Mouse (Mus musculus) embryonic stem cell, embryonic (primary cell): ENCODE measurements around the gene Spata45.

ENCODE experiments used
- CTCF ChIA-PET, 4 experiments: fragments of 300-600 bp in 2 of 4; fragments of 350-600 bp in 2 of 4; sonication (Branson Sonifier 250); formaldehyde crosslinking; loops; one replicate each; lab custom pipeline; 2022; ENCODE audit warnings: inconsistent platforms in 2 of 4; lab: Charles Lee
- POLR2A ChIA-PET, 4 experiments: fragments of 300-600 bp in 2 of 4; fragments of 350-600 bp in 2 of 4; sonication (Branson Sonifier 250); formaldehyde crosslinking; loops; one replicate each; lab custom pipeline; 2022; ENCODE audit warnings: antibody characterized with exemption in 4 of 4, inconsistent platforms in 1 of 4; lab: Charles Lee

The Spata45 gene

GRCm38 (mm10) chr1:191036554-191037334, at the start of gene Spata45:
TSS of gene Spata45 (plus strand) at chr1:191036639.
- POLR2A ChIA-PET = interaction anchor here in 3 of 4 experiments (0.7 to 5.4 kb wide), 8 partner anchors 10 to 50 kb away, joined by 3 to 41 read pairs (median 5); partner anchors contain the start of genes Flvcr1 (in 3 of the 3), Nsl1 (in 1 of the 3) and Tatdn3 (in 1 of the 3)
- CTCF ChIA-PET = interaction anchor here in 1 of 4 experiments (0.6 kb wide), 1 partner anchor 157 kb away, joined by 4 read pairs; no protein-coding TSS in a partner anchor

GRCm38 (mm10) chr1:190989437-190990082, 46.9 kb upstream of the Spata45 start:
- POLR2A ChIA-PET = interaction anchor here in 1 of 4 experiments (1.2 kb wide), 1 partner anchor 77 kb away, joined by 3 read pairs; no protein-coding TSS in a partner anchor
- CTCF ChIA-PET = interaction anchor here in 3 of 4 experiments (0.9 to 1.3 kb wide), 5 partner anchors 12 to 45 kb away, joined by 3 to 6 read pairs (median 3); no protein-coding TSS in a partner anchor

GRCm38 (mm10) chr1:190995548-190995947, 40.9 kb upstream of the Spata45 start:
- ChIA-PET CTCF (interaction anchor here in 2 of 4 experiments (0.6 to 1.0 kb wide), 2 partner anchors 53 to 316 kb away, joined by 3 to 4 read pairs; no protein-coding TSS in a partner anchor), POLR2A (interaction anchor here in 1 of 4 experiments (1.8 kb wide), 1 partner anchor 31 kb away, joined by 6 read pairs; the partner anchor contains the start of gene Flvcr1)

GRCm38 (mm10) chr1:190996346-190996877, 40.0 kb upstream of the Spata45 start:
- ChIA-PET CTCF (interaction anchor here in 1 of 4 experiments (1.0 kb wide), 1 partner anchor 315 kb away, joined by 4 read pairs; no protein-coding TSS in a partner anchor), POLR2A (interaction anchor here in 1 of 4 experiments (1.8 kb wide), 1 partner anchor 30 kb away, joined by 6 read pairs; the partner anchor contains the start of gene Flvcr1)

GRCm38 (mm10) chr1:190998027-190998426, 38.4 kb upstream of the Spata45 start:
- POLR2A ChIA-PET = interaction anchor here in 1 of 4 experiments (0.6 kb wide), 1 partner anchor 1357 kb away, joined by 4 read pairs; no protein-coding TSS in a partner anchor

GRCm38 (mm10) chr1:191000686-191001085, 35.8 kb upstream of the Spata45 start:
- POLR2A ChIA-PET = interaction anchor here in 1 of 4 experiments (0.6 kb wide), 1 partner anchor 33 kb away, joined by 3 read pairs; no protein-coding TSS in a partner anchor
- CTCF ChIA-PET = interaction anchor here in 1 of 4 experiments (0.7 kb wide), 1 partner anchor 228 kb away, joined by 4 read pairs; no protein-coding TSS in a partner anchor

More at GRCm38 (mm10) chr1:190998027-190998426, 38.4 kb upstream of the Spata45 start:
- CTCF ChIA-PET = interaction anchor here in 3 of 4 experiments (0.6 to 1.0 kb wide), 4 partner anchors 11 to 142 kb away, joined by 3 to 4 read pairs (median 3); no protein-coding TSS in a partner anchor

- CTCF ChIA-PET = interaction anchor here in 3 of 4 experiments (0.7 to 1.7 kb wide), 5 partner anchors 13 to 287 kb away, joined by 3 to 4 read pairs (median 4); partner anchors contain the start of gene Flvcr1 (in 1 of the 3)
- POLR2A ChIA-PET = interaction anchor here in 2 of 4 experiments (0.7 to 1.0 kb wide), 3 partner anchors 24 to 310 kb away, joined by 3 read pairs; partner anchors contain the start of gene Flvcr1 (in 1 of the 2)
These were observed 34.2 kb upstream of the Spata45 start for GRCm38 (mm10) chr1:191002201-191002600.

GRCm38 (mm10) chr1:191008707-191009106, 27.7 kb upstream of the Spata45 start:
- POLR2A ChIA-PET = interaction anchor here in 3 of 4 experiments (0.5 to 1.3 kb wide), 10 partner anchors 11 to 571 kb away, joined by 3 to 9 read pairs (median 4); partner anchors contain the start of genes Flvcr1 (in 2 of the 3), Tatdn3 (in 2 of the 3) and Nsl1 (in 1 of the 3)
- CTCF ChIA-PET = interaction anchor here (0.6 to 1.6 kb wide), 24 partner anchors 9 to 304 kb away, joined by 3 to 17 read pairs (median 4); no protein-coding TSS in a partner anchor

GRCm38 (mm10) chr1:191014271-191014670, 22.2 kb upstream of the Spata45 start:
- ChIA-PET POLR2A (interaction anchor here in 3 of 4 experiments (1.0 to 2.4 kb wide), 3 partner anchors 12 kb away, joined by 3 to 15 read pairs (median 6); partner anchors contain the start of gene Flvcr1 (in 3 of the 3)), CTCF (no interaction called here)

- CTCF ChIA-PET = no interaction called here
- POLR2A ChIA-PET = interaction anchor here in 2 of 4 experiments (0.9 to 1.6 kb wide), 3 partner anchors 9 to 16 kb away, joined by 3 to 5 read pairs (median 4); partner anchors contain the start of gene Spata45 (in 1 of the 2)
These were observed 16.6 kb upstream of the Spata45 start for GRCm38 (mm10) chr1:191019803-191020202.

- CTCF ChIA-PET = interaction anchor here in 1 of 4 experiments (0.6 to 1.5 kb wide), 2 partner anchors 12 to 77 kb away, joined by 3 read pairs; no protein-coding TSS in a partner anchor
- POLR2A ChIA-PET = interaction anchor here in 1 of 4 experiments (0.6 to 1.3 kb wide), 2 partner anchors 15 kb away, joined by 3 to 5 read pairs; partner anchors contain the start of gene Spata45
These were observed 16.1 kb upstream of the Spata45 start for GRCm38 (mm10) chr1:191020217-191020924.

- ChIA-PET POLR2A (no interaction called here), CTCF (interaction anchor here in 1 of 4 experiments (1.5 kb wide), 1 partner anchor 12 kb away, joined by 3 read pairs; no protein-coding TSS in a partner anchor)
These were observed 15.4 kb upstream of the Spata45 start for GRCm38 (mm10) chr1:191021016-191021415.

GRCm38 (mm10) chr1:191023140-191023539, 13.3 kb upstream of the Spata45 start:
- CTCF ChIA-PET = interaction anchor here in 2 of 4 experiments (0.7 to 1.3 kb wide), 2 partner anchors 14 to 843 kb away, joined by 4 read pairs; no protein-coding TSS in a partner anchor
- POLR2A ChIA-PET = interaction anchor here in 3 of 4 experiments (0.7 to 1.2 kb wide), 4 partner anchors 12 to 70 kb away, joined by 3 read pairs; no protein-coding TSS in a partner anchor

GRCm38 (mm10) chr1:191023806-191024205, 12.6 kb upstream of the Spata45 start:
- ChIA-PET CTCF (interaction anchor here in 1 of 4 experiments (1.3 kb wide), 1 partner anchor 15 kb away, joined by 4 read pairs; no protein-coding TSS in a partner anchor), POLR2A (interaction anchor here in 2 of 4 experiments (1.1 to 1.2 kb wide), 3 partner anchors 13 to 15 kb away, joined by 3 read pairs; no protein-coding TSS in a partner anchor)

GRCm38 (mm10) chr1:191025016-191026012, 11.1 kb upstream of the Spata45 start:
- ChIA-PET POLR2A (interaction anchor here (0.7 to 5.1 kb wide), 98 partner anchors 8 to 856 kb away, joined by 3 to 70 read pairs (median 5); partner anchors contain the start of genes Nsl1 (in 4 of the 4), Tatdn3 (in 4 of the 4), Spata45 (in 3 of the 4) and Dtl (in 2 of the 4)), CTCF (interaction anchor here (0.5 to 1.3 kb wide), 8 partner anchors 22 to 283 kb away, joined by 3 to 5 read pairs (median 3); no protein-coding TSS in a partner anchor)
